In genomic region chr8:70787941-70788667, GRCm38 (mm10) we compare ENCODE assay signal across 8 mouse cellular contexts. TPM values are rescaled to one million over a fixed set of nuclear protein-coding genes. Genes with fewer than 3 reads are reported as not detected.
DNase-seq lines count a peak whose midpoint lies in the region; ATAC-seq lines count a peak whose summit lies in the region.

No protein-coding gene starts in this region.

- no peaks in the 10 kb centered on the region for H3K9me3 ChIP-seq in forebrain, embryonic 12.5 days
- H3K9me3 ChIP-seq in forebrain, embryonic 14.5 days (replicated peaks; ENCODE audit: control insufficient read depth, low read length) = no peaks in the 10 kb centered on the region

- no peak for DNase-seq in forebrain, embryonic 14.5 days (ENCODE audit: low spot score)
- peak; percentile 96 for DNase-seq in cerebellum, adult 9-11 months
- peak; percentile 42 for DNase-seq in kidney, adult 18-20 months
- DNase-seq in lung, postnatal 10 days = peak; percentile 76
- DNase-seq in Muller cell, postnatal 12 days (ENCODE audit: inconsistent ontology term) = no peak
- no peak for DNase-seq in left cerebral cortex, postnatal 36 days (ENCODE audit: low spot score in 2 of 2)
- no peak for DNase-seq in adipocyte (ENCODE audit: low spot score)

- no peak overlapping the region for H3K27ac ChIP-seq in forebrain, embryonic 12.5 days
- H3K27ac ChIP-seq in forebrain, embryonic 14.5 days (ENCODE audit: low read depth, low read length) = no peak overlapping the region

- H3K4me3 ChIP-seq in forebrain, embryonic 12.5 days (replicated peaks) = no peak overlapping the region
- no peak overlapping the region for H3K4me3 ChIP-seq in forebrain, embryonic 14.5 days (ENCODE audit: low read depth, low read length)

- peaks cover 23% of the 10 kb centered on the region; the same call in 1 of the 2 replicates for H3K27me3 ChIP-seq in forebrain, embryonic 12.5 days
- H3K27me3 ChIP-seq in forebrain, embryonic 14.5 days (replicated peaks; ENCODE audit: control insufficient read depth, insufficient read depth, low read length) = no peaks in the 10 kb centered on the region

- no peak for ATAC-seq in forebrain, embryonic 12.5 days (ENCODE audit: low FRiP score)
- ATAC-seq in forebrain, embryonic 14.5 days = no peak

- H3K36me3 ChIP-seq in forebrain, embryonic 12.5 days (replicated peaks) = peaks cover 58% of the 10 kb centered on the region
- peaks cover 64% of the 10 kb centered on the region for H3K36me3 ChIP-seq in forebrain, embryonic 14.5 days (ENCODE audit: control insufficient read depth, insufficient read depth, low read length)

- no peak overlapping the region for H3K9ac ChIP-seq in forebrain, embryonic 12.5 days
- no peak overlapping the region for H3K9ac ChIP-seq in forebrain, embryonic 14.5 days (ENCODE audit: low read length)

- WGBS in forebrain, embryonic 12.5 days = 18% methylated on average over 30 of the region's 30 CpGs
- 24% methylated on average over 30 of the region's 30 CpGs for WGBS in forebrain, embryonic 14.5 days

- intact Hi-C loops in left cerebral cortex, postnatal 36 days (cut with DNase I) = no loop called here

- H3K4me1 ChIP-seq in forebrain, embryonic 12.5 days = peaks cover 31% of the 10 kb centered on the region
- peaks cover 14% of the 10 kb centered on the region for H3K4me1 ChIP-seq in forebrain, embryonic 14.5 days (ENCODE audit: control insufficient read depth, insufficient read depth, low read length)

- 0 out of 2 replicates have a peak overlapping the region, but pooled peaks have one; percentile 6 for H3K4me2 ChIP-seq in forebrain, embryonic 12.5 days
- H3K4me2 ChIP-seq in forebrain, embryonic 14.5 days (ENCODE audit: low read length) = no peak overlapping the region

RNA-seq across cellular contexts. Expression of gene Pik3r2, which starts 11.6 kb away (rescaled TPM):
- polyA plus RNA-seq in forebrain, embryonic 12.5 days (2016; fragmentation: Nextera tagmentation; extraction: Ambion mirVana) = 72.7 and 79.1 TPM in 2 replicates
- 57.9 and 84.9 TPM in 2 replicates for polyA plus RNA-seq in forebrain, embryonic 14.5 days (2014; fragmentation: Nextera tagmentation; extraction: Ambion mirVana)
- total RNA-seq in left cerebral cortex, postnatal 36 days (2021) = 100 to 1,000 TPM; 152 to 164 TPM

RNA-seq across cellular contexts. Expression of gene Mast3, which starts 16.8 kb away (rescaled TPM):
- polyA plus RNA-seq in forebrain, embryonic 12.5 days (2016; fragmentation: Nextera tagmentation; extraction: Ambion mirVana) = 14.5 and 16.8 TPM in 2 replicates
- polyA plus RNA-seq in forebrain, embryonic 14.5 days (2014; fragmentation: Nextera tagmentation; extraction: Ambion mirVana) = 15.5 and 18.6 TPM in 2 replicates
- 100 to 1,000 TPM; 312 to 338 TPM for total RNA-seq in left cerebral cortex, postnatal 36 days (2021)

RNA-seq across cellular contexts. Expression of gene Il12rb1, which starts 20.1 kb away (rescaled TPM):
- polyA plus RNA-seq in forebrain, embryonic 12.5 days (2016; fragmentation: Nextera tagmentation; extraction: Ambion mirVana) = not detected in 2 replicates
- polyA plus RNA-seq in forebrain, embryonic 14.5 days (2014; fragmentation: Nextera tagmentation; extraction: Ambion mirVana) = 0.22 TPM in 1 of 2 replicates, not detected in the other
- 1 to 10 TPM in 1 of 2 experiments, under 1 TPM in 1; 0.86 to 1.1 TPM for total RNA-seq in left cerebral cortex, postnatal 36 days (2021)

RNA-seq across cellular contexts. Expression of gene Mpv17l2, which starts 27.4 kb away (rescaled TPM):
- 33.2 and 34.5 TPM in 2 replicates for polyA plus RNA-seq in forebrain, embryonic 12.5 days (2016; fragmentation: Nextera tagmentation; extraction: Ambion mirVana)
- 52.3 and 60.8 TPM in 2 replicates for polyA plus RNA-seq in forebrain, embryonic 14.5 days (2014; fragmentation: Nextera tagmentation; extraction: Ambion mirVana)
- 10 to 100 TPM; 33.9 to 41.5 TPM for total RNA-seq in left cerebral cortex, postnatal 36 days (2021)

RNA-seq across cellular contexts. Expression of gene Rab3a, which starts 33.6 kb away (rescaled TPM):
- polyA plus RNA-seq in forebrain, embryonic 12.5 days (2016; fragmentation: Nextera tagmentation; extraction: Ambion mirVana) = 87.8 and 95.4 TPM in 2 replicates
- 330 and 371 TPM in 2 replicates for polyA plus RNA-seq in forebrain, embryonic 14.5 days (2014; fragmentation: Nextera tagmentation; extraction: Ambion mirVana)
- total RNA-seq in left cerebral cortex, postnatal 36 days (2021) = 100 to 1,000 TPM; 824 to 964 TPM

Comparison
In these comparisons a context has a peak if more than half of its experiments do, and no peak if none do; other contexts are left out.
1. DNase-seq: peak in cerebellum, adult 9-11 months (single experiment), kidney, adult 18-20 months (single experiment) and lung, postnatal 10 days (single experiment); none in forebrain, embryonic 14.5 days (single experiment), Muller cell, postnatal 12 days (single experiment), left cerebral cortex, postnatal 36 days (0 of 2) and adipocyte (single experiment).